Mouse (Mus musculus) olfactory bulb, adult 2 months (tissue): Measurements from ENCODE around the gene Kcp. TPM values are rescaled to one million over a fixed set of nuclear protein-coding genes. Genes with fewer than 3 reads are reported as not detected.

Experiments
- H3K27ac ChIP-seq: fragments of 200-500 bp; 2 replicates; pipeline ENCODE4 v1.5.1; 2012; ENCODE audit warnings: low read depth, low read length; ENCODE audit not compliant: insufficient read depth
- H3K4me1 ChIP-seq: fragments of 200-500 bp; 2 replicates; pipeline ENCODE4 v1.6.1; 2012; ENCODE audit warnings: low read length; ENCODE audit not compliant: control insufficient read depth, insufficient read depth
- H3K4me3 ChIP-seq: fragments of 200-500 bp; 2 replicates; pipeline ENCODE4 v1.5.1; 2012; ENCODE audit warnings: mild to moderate bottlenecking, low read depth, low read length, moderate library complexity; ENCODE audit not compliant: insufficient read depth
- CTCF ChIP-seq: fragments of 200-500 bp; IDR thresholded peaks from 2 replicates; pipeline ENCODE4 v1.5.1; 2012; ENCODE audit warnings: low read depth, mild to moderate bottlenecking, low read length, moderate library complexity; ENCODE audit not compliant: insufficient read depth
- POLR2A ChIP-seq: fragments of 200-500 bp; IDR thresholded peaks from 2 replicates; pipeline ENCODE4 v1.6.1; 2012; ENCODE audit warnings: mild to moderate bottlenecking, low read depth, low read length, moderate library complexity; ENCODE audit not compliant: insufficient read depth
- WGBS: fragments of 180-500 bp; shearing (Covaris S2); methylation state at CpG from one replicate; pipeline ENCODE4 v1.1.7; 2018; 5-methylcytosine and 5-hydroxymethylcytosine counted together
- polyA plus RNA-seq: library from polyadenylated mRNA; stranded (reverse); fragments of >200 nt; gene quantifications from 2 replicates; pipeline ENCODE4 v1.2.4, GENCODE M21; 2012; ENCODE audit warnings: low replicate concordance; ENCODE audit not compliant: missing spikeins, insufficient read depth, insufficient read length

The Kcp gene
- polyA plus RNA-seq, 1 experiment, result not detected

DNA sequence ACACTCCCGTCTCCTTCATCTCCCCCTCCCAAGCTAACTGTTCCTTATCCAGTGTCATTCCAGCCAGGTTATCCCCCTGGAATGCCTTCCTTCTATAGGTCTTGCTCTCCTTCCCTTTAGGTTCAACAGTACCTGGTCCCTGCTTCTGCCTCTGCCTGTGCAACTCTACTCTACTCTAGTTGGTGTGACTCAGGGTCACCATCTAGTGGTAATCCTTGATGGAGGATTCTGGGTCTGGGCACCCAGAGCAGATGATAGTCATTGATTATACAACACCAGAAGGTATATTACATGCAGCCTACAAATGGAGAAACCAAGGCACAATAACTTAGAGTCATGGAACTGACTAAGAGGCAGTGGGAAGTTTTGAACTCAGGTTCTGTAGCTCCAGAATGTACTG is 6.2 kb downstream of the Kcp start:
- no peak overlapping the region for H3K27ac ChIP-seq
- 0 out of 2 replicates have a peak, but pooled peaks cover under 1% of the 10 kb centered on the region for H3K4me1 ChIP-seq
- no peak overlapping the region for H3K4me3 ChIP-seq
- WGBS, result 93% methylated on average over 1 of the region's 1 CpGs
- TF ChIP-seq POLR2A (no peak), CTCF (no peak)

DNA sequence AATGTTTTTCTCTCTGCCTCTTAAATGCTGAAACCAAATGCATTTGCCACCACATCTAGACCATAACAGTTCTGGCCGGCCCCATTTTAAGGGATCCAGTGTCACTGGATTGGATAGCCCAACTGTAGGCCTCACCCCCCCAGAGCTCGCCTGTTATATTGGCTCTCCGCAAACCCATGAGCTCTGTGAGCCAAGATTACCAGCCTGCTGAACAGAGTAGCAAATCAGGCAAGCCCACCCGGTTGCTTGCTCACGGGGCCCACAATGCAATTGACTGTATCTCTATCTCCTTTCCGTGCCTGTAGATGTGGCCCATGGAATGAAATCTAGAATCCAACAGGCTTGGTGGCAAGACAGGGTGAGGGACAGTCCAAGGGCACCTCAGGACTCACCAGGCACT is 6.9 kb downstream of the Kcp start:
- 95% methylated on average over 6 of the region's 6 CpGs for WGBS
- no peak for TF ChIP-seq POLR2A

GRCm38 (mm10) chr6:29500177-29500576 is 7.6 kb downstream of the Kcp start:
- TF ChIP-seq CTCF (no peak), POLR2A (no peak)
- 97% methylated on average over 7 of the region's 7 CpGs for WGBS
- Histone ChIP-seq H3K4me1 (peaks cover 11% of the 10 kb centered on the region; the same call in 1 of the 2 replicates), H3K27ac (no peak overlapping the region), H3K4me3 (no peak overlapping the region)

More for the DNA sequence above, 6.9 kb downstream of the Kcp start:
- Histone ChIP-seq H3K4me3 (no peak overlapping the region), H3K4me1 (peaks cover 8% of the 10 kb centered on the region; the same call in 1 of the 2 replicates), H3K27ac (no peak overlapping the region)

- TF ChIP-seq CTCF (no peak), POLR2A (no peak)
- no peak overlapping the region for H3K27ac ChIP-seq
- H3K4me3 ChIP-seq, result no peak overlapping the region
- 55% methylated on average over 2 of the region's 2 CpGs for WGBS
- H3K4me1 ChIP-seq, result peaks cover 11% of the 10 kb centered on the region; the same call in 1 of the 2 replicates
Observed at GRCm38 (mm10) chr6:29497791-29498190, 10.0 kb downstream of the Kcp start.

DNA sequence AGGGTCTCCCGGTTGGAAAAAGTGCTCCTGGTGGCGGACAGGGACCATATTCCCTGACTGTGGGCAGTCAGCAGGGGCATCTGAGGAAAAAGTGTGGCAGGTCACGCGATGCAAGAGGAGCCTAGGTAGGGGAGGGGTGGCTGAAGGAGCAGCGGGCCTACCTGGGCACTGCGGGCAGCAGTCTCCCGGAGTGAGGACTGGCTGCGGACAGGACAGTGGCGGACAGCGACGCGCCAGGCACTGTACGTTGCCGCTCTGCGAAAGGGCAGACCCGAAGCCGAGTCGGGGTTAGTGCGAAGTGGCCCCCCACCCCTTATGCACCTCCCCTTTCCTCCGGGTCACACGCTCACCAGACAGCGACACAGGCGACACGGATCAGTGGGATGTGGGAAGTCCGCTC is 11.5 kb downstream of the Kcp start:
- TF ChIP-seq CTCF (no peak), POLR2A (no peak)
- 21% methylated on average over 25 of the region's 25 CpGs for WGBS
- no peak overlapping the region for H3K4me3 ChIP-seq
- peaks cover 11% of the 10 kb centered on the region; the same call in 1 of the 2 replicates for H3K4me1 ChIP-seq
- no peak overlapping the region for H3K27ac ChIP-seq

GRCm38 (mm10) chr6:29494101-29494500 is 13.7 kb downstream of the Kcp start:
- WGBS, result 86% methylated on average over 4 of the region's 4 CpGs
- Histone ChIP-seq H3K4me1 (peaks cover 13% of the 10 kb centered on the region), H3K4me3 (no peak overlapping the region), H3K27ac (no peak overlapping the region)
- TF ChIP-seq POLR2A (no peak), CTCF (no peak)

DNA sequence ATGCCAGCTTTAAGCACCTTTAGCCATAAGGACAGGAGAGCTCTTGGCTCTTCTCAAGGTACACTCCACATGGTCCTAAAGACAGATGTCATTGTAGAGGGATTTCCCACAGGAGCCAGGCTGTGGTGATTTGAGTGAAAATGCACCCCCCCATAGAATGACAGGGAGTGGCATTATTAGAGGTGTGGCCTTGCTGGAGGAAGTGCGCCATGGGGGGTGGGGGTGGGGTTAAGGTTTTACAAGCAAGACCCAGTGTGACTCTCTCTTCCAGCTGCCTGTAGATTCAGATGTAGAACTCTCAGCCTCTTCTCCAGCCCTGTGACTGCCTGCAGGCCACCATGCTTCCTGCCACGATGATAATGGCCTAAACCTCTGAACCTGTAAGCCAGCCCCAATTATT is 21.8 kb downstream of the Kcp start:
- peaks cover 18% of the 10 kb centered on the region for H3K4me1 ChIP-seq
- no peak overlapping the region for H3K4me3 ChIP-seq
- TF ChIP-seq CTCF (no peak), POLR2A (no peak)
- no peak overlapping the region for H3K27ac ChIP-seq
- 74% methylated on average over 2 of the region's 2 CpGs for WGBS

DNA sequence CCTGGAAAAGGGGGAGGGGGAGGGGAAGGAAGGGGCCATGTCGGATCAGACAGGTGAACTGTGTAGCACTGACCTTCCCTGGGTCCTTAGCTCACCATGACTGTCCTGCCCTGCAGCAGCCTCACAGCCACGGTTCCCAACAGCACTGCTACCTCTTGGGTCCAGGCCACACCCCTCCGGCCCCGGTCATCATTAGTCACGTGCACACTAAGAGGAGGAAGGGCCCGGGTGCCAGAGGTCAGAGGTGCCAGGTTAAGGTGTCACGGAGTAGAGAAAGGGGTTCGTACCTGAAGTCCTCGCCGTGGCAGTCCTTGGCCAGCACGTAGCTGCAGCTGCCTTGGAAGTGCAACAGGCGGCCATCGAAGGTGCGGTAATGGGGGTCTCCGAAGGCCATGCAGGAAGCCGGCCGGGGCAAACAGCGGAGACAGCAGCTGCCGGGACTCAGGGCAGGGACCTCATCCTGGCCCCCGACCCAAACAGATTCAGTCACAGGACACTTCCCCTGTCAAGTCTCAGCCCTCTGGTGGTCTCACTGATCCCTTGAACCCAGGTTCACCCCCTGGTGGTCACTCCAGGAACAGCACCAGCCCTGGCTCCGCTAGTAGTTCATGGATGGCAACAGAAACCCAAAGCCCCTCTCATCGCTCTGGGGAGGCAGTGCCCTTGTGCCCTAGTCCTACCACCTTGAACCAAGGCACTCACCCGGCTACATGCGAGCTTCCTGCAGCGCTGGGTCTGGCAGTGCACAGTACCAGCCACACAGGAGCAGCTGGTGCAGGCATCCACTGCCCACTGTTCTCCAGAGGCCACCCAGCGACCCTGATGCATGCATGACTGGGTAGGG is 22.8 kb downstream of the Kcp start:
- 12% methylated on average over 26 of the region's 26 CpGs for WGBS
- Histone ChIP-seq H3K27ac (no peak overlapping the region), H3K4me1 (peaks cover 18% of the 10 kb centered on the region), H3K4me3 (peak overlapping the region; percentile 22)
- TF ChIP-seq CTCF (peak; percentile 86), POLR2A (no peak)

DNA sequence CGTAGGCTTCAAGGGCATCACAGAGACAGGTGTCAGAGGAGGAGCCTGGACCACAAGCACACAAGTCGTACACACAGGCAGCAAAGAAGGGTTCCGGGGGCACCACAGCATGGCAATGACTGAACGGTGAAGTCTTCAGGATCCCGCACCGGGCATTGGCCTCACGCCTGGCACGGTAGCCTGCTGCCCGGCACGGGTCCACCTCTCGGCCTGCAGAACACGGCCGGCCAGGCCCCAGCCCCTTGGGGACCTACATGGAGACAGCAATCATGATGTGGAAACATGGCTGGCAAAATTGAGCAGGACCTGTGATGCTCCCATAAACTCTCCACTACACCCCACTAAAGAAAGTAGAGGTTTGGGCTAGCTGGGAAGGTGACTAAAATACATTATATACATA is 25.1 kb downstream of the Kcp start:
- 92% methylated on average over 13 of the region's 13 CpGs for WGBS
- TF ChIP-seq CTCF (no peak), POLR2A (no peak)
- Histone ChIP-seq H3K4me1 (peaks cover 12% of the 10 kb centered on the region; the same call in 1 of the 2 replicates), H3K4me3 (no peak overlapping the region), H3K27ac (no peak overlapping the region)
